Mouse (Mus musculus) ovary, postnatal 10 days (tissue): ENCODE data around the gene Fam209.
A peak's percentile ranks its signal among the peaks of the same experiment; 100 is the strongest.

Experiments used
- DNase-seq: peaks from one replicate; pipeline ENCODE4 v3.0.0; 2022; ENCODE audit warnings: low spot score

Fam209 gene

GRCm38 (mm10) chr2:172472318-172472717 lies at the start of gene Fam209:
Fam209 (plus strand) TSS chr2:172472520.
- no peak for DNase-seq

DNA sequence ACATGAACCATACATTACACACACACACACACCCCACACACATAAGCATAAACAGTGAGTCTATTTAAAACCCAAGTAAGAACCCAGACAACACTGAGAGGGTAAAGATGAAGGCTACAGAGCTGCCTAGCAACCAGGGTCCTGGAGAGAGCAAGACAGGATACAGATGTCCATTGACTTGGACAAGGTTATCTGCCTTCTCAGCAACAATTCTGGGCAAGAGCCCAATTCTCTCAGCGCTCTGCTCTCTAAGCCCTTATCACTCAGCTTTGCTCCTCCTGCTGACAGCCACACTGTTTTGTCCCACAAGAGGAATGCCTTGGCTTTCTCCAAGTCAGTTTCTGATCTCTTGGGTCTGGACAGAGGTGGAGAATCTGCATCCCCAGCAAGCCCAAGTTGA lies 41.7 kb upstream of the Fam209 start:
- no peak for DNase-seq

DNA sequence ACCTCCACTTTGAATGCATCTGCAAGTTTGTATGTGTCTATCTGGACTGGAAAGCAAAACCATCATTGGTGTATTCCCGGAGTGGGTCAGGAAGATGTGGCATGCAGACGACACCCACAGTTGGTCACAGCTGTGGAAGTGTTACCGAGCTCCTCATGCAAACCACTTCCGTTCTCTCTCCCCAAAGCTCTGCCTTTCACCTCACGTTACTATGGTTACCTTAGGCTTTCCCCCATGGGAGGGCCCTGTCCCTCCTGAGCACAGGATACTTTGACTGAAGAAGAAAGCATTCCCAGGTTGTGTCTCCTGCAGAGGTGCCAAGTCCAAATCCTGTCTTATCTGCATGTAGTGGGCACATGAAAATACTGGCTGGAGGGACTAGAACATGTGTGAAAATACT lies 38.6 kb upstream of the Fam209 start:
- DNase-seq: no peak

- no peak for DNase-seq
Measured at GRCm38 (mm10) chr2:172437371-172437952, 34.9 kb upstream of the Fam209 start.

DNA sequence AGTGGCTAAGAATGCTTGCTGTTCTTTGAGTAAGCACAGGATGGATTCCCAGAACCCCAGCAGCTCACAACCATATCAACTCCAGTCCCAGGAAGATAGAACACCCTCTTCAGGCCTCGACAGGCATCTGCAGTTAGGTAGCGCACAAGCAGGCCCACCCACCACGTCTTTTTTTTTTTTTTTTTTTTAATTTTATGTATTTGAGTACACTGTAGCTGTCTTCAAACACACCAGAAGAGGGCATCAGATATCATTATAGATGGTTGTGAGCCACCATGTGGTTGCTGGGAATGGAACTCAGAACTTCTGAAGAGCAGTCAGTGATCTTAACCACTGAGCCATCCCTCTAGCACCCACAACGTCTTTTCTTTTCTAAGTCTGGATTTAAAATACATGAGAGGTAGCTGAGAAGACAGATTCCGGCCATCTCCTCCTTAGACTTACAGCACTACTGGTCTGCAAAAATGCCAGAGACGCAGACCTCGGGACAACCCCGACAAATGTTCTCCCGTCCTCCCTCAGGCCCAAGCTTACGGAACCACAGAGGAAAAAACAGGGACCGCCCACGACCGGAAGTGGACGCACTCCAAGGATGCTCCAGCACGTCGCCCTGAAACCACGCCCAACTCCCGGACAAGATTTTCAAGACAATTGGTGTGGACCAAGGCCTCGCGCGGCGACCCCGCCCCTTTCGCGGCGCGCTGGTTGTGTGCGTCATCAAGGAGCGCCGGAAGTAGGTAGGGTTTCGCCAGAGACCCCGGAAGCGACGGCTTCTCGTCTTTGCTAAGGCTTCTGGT lies 32.3 kb upstream of the Fam209 start, which contains the start of gene Rtf2:
Rtf2 (plus strand) TSS at position 714 of the 797 bp plus-strand sequence.
- peak; percentile 98 for DNase-seq

GRCm38 (mm10) chr2:172440640-172441005 lies 31.7 kb upstream of the Fam209 start:
- no peak for DNase-seq

DNA sequence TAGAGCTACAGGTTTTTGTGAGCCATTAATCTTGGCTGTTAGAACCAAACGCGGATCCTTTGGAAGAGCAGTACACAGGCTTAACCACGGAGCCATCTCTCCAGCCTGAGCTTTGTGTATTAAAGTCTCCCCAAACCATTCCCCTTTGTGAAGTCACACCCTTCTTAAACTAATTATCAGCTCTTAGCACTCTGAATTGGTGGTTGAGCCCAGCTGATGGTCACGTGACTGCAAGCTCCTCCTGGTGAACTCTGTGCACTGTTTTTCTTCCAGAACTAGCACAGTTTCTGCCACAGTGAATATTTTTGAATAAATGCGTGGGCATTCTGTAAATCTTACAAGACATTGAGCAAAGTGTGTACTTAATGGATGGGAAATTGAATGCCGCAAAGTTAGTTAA lies 31.1 kb upstream of the Fam209 start:
- no peak for DNase-seq

DNA sequence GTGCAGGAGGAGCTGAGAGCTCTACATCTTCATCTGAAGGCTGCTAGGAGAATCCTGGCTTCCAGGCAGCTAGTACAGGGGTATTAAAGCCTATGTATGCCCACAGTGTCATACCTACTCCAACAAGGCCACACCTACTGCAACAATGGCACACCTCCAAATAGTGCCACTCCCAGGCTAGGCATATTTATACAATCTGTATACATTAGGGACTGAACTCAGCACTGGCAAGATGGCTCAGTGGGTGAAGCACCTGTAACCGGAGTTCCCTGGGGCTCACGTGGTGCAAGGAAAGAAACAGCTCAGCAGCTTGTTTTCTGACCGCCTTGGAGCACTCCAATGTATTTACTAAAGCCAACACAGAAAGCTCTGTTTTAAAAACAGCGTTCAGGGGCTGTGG lies 26.7 kb upstream of the Fam209 start:
- DNase-seq: no peak

- no peak for DNase-seq
Measured at GRCm38 (mm10) chr2:172447317-172447716, 25.0 kb upstream of the Fam209 start.

GRCm38 (mm10) chr2:172448329-172448728 lies 24.0 kb upstream of the Fam209 start:
- DNase-seq: no peak

- no peak for DNase-seq
Measured at GRCm38 (mm10) chr2:172450640-172451039, 21.7 kb upstream of the Fam209 start.

DNA sequence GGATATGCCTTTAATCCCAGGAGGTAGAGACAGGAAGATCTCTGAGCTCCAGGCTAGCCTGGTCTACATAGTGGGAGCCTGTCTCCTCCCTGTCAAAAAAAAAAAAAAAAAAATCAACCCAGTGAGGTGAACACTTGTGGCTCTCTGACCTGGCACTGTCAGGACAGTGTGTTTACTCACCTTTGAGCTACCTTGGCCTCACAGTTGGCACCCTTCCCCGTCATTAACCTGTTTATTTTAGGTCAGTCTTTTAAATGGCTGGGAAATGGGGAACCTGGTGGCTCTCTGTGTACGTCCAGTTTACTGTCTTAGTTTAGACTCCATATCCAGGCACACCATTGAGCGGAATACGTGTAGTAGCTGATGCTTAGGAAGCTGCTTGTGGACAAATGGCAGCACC lies 20.3 kb upstream of the Fam209 start:
- no peak for DNase-seq

GRCm38 (mm10) chr2:172452458-172452857 lies 19.9 kb upstream of the Fam209 start:
- DNase-seq: no peak

- no peak for DNase-seq
Measured at GRCm38 (mm10) chr2:172458496-172458895, 13.8 kb upstream of the Fam209 start, which contains the start of gene Gcnt7. Gcnt7 (minus strand) TSS chr2:172458596.

DNA sequence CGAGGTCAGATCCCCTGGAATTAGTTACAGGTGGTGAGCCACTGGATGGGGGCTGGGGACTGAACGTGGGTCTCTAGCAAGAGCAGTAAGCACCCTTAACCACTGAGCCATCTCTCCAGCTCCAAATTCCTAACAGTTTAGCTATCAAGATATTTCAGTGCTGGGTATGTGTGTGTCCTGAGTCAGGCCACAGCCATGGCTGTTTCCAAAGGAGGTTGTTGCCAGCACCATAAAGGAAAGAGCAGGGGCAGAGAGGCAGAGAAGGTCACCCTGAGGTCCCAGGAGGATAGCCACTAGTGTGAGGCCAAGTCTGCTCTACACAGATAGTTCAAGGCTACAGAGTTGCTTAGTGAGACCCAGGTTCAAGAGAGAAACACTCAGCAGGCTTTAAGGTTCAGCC lies 11.7 kb upstream of the Fam209 start:
- DNase-seq: no peak

DNA sequence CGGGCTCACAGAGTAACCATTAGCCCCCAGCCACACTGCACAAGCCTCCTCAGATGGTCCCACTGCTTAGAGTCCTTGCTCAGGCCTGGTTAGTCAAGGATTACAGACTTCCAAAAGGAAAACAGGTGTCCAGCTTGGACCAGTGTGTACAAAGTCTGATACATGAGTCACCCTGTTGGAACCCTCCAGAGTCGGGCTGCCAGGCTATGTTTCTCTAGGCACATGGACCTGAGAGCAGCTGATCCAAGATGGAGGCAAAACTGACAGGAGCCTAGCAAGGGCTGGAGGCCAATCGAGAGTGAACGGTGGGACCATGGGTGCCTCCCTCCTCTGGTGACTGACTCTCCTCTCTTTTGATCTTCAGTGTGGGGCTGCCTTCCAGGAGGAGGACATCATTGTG lies 9.5 kb upstream of the Fam209 start:
- DNase-seq: no peak

DNA sequence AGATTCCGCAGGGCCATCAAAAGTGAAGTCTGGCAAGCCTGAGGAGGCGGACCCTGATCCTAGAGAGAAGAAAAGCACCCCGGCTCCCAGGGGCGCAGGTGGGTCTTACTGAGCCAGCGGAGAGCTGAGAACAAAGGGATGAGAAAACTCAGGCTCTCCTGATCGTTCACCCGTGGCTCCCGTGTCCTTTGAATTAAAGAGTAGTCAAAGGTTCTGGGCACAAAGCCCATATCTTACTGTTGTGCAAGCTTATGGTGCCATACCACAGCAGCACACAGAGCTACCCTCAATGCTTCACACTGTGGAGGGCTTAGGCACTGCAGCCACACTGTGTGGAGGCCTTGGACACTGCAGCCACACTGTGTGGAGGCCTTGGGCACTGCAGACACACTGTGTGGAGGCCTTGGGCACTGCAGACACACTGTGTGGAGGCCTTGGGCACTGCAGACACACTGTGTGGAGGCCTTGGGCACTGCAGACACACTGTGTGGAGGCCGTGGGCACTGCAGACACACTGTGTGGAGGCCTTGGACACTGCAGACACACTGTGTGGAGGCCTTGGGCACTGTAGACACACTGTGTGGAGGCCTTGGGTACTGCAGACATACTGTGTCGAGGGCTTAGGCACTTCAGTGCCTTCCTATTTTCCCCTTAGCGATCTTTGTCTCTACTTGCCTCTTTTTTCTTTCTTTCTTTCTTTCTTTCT lies 5.7 kb upstream of the Fam209 start:
- no peak for DNase-seq

DNA sequence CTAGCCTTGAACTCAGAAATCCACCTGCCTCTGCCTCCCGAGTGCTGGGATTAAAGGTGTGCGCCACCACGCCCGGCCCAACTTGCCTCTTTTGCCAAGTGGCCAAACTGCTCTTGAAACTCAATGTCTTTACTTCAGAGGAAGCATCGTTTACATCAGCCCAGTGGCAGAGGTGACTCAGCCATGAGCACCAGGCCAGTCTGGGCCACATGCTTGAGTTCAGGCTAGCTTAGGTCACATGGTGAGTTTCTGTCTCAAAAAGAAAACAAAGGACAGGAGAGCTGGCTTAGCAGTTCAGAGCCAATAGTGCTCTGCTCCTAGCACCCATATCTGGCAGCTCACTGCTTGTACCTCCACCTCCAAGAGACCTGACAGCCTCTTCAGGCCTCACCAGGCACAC lies 5.1 kb upstream of the Fam209 start:
- DNase-seq: no peak

DNA sequence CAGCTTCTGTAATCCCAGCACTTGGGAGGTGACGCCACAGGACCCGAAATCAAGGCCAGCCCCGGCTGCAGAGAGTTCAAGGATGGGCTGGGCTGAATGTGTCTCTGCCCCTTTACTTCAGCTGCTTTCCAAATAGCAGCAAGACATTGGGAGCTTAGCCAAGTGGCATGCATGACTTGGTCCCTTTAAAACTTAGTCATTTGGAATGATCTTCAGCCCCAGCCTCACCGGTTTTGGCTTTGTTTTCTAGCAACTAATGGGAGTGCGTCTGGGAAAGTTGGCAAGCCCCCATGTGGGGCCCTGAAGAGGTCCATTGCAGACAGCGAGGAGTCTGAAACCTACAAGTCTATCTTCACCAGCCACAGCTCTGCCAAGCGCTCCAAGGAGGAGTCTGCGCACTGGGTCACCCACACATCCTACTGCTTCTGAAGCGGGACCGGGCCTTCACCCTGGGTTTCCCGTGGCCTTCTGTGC lies 3.9 kb upstream of the Fam209 start:
- peak; percentile 19 for DNase-seq

GRCm38 (mm10) chr2:172473591-172473990 lies 1.3 kb downstream of the Fam209 start:
- no peak for DNase-seq

DNA sequence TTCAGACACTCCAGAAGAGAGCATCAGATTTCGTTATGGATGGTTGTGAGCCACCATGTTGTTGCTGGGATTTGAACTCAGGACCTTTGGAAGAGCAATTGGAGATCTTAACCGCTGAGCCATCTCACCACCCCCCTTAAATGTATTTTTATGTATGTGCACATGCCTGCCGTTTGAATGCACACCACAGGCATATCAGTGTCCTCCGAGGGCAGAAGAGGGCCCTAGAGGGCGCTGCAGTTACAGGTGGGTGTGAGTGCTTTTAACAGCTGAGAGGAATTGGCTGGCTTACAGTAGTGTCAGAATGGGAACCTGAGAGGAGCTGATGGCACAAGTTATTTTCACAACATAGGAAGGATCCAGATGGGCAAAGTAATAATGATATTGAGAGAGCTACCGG lies 2.6 kb downstream of the Fam209 start:
- no peak for DNase-seq

GRCm38 (mm10) chr2:172476707-172477260 lies 4.5 kb downstream of the Fam209 start:
- DNase-seq: no peak

GRCm38 (mm10) chr2:172477350-172477749 lies 5.0 kb downstream of the Fam209 start:
- DNase-seq: no peak
